In the genomic region with DNA sequence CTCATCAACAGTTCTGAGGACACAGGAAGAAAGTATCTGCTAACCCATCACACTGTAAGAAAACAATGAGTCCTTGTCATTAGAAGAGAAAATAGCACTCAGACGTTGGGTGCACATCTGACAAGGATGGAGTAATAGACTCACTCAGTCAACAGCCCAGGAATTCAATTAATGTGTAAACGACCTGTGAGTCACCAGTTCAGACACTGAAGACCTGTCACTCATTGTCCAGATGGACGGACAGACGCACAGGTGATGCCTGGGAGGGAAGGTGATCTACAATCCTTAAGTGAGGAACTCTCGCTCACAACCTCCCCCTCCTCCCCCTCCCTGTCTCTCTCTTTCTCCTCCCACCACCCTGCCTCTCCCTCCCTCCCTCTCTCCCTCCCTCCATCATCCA, we compare ENCODE assay signal across 21 mouse cellular contexts. TPM values are rescaled to one million over a fixed set of nuclear protein-coding genes. Genes with fewer than 3 reads are reported as not detected.
DNase-seq lines count a peak whose midpoint lies in the region; ATAC-seq lines count a peak whose summit lies in the region.
"Had no signal": no experiment of that assay in that cellular context is flagged by ENCODE, and none has a peak within 500 bp of the region (broad histone marks: within the 10 kb centered on the region; RNA-seq: fewer than 3 reads in every experiment).

No protein-coding gene starts in this region.

- H3K27ac ChIP-seq in kidney, embryonic 15.5 days = no peak overlapping the region
- H3K27ac ChIP-seq in lung, embryonic 16.5 days (ENCODE audit: low read length) = no peak overlapping the region
- no peak overlapping the region for H3K27ac ChIP-seq in intestine, embryonic 16.5 days (ENCODE audit: low read length)
- H3K27ac ChIP-seq: embryonic facial prominence, embryonic 10.5 days; forebrain, embryonic 12.5 days; heart, embryonic 13.5 days; hindbrain, postnatal 0 days; lung, embryonic 15.5 days; midbrain, embryonic 13.5 days; neural tube, embryonic 13.5 days had no signal

- ATAC-seq in kidney, embryonic 15.5 days (replicated peaks; ENCODE audit: low FRiP score) = 0 out of 2 replicates have a peak, but pooled peaks have one; percentile 46
- ATAC-seq in lung, embryonic 16.5 days (ENCODE audit: low read depth) = peak; percentile 41; the same call in 1 of the 2 replicates
- peak; percentile 47; the same call in 1 of the 2 replicates for ATAC-seq in intestine, embryonic 16.5 days
- ATAC-seq: hindbrain, postnatal 0 days; midbrain, embryonic 13.5 days had no signal

- no peak overlapping the region for H3K9ac ChIP-seq in kidney, embryonic 15.5 days
- H3K9ac ChIP-seq in lung, embryonic 16.5 days (ENCODE audit: low read length) = no peak overlapping the region
- H3K9ac ChIP-seq in intestine, embryonic 16.5 days (ENCODE audit: low read depth, low read length) = no peak overlapping the region
- H3K9ac ChIP-seq: forebrain, embryonic 12.5 days; heart, embryonic 13.5 days; lung, embryonic 15.5 days; midbrain, embryonic 13.5 days; neural tube, embryonic 13.5 days had no signal

- no peak overlapping the region for H3K4me3 ChIP-seq in kidney, embryonic 15.5 days (replicated peaks)
- H3K4me3 ChIP-seq in lung, embryonic 16.5 days (ENCODE audit: low read length) = no peak overlapping the region
- H3K4me3 ChIP-seq in intestine, embryonic 16.5 days (ENCODE audit: low read length) = no peak overlapping the region
- H3K4me3 ChIP-seq: embryonic facial prominence, embryonic 10.5 days; forebrain, embryonic 12.5 days; heart, embryonic 13.5 days; lung, embryonic 15.5 days; midbrain, embryonic 13.5 days; neural tube, embryonic 13.5 days had no signal

- no peaks in the 10 kb centered on the region for H3K27me3 ChIP-seq in kidney, embryonic 15.5 days
- H3K27me3 ChIP-seq in lung, embryonic 16.5 days (ENCODE audit: control insufficient read depth, insufficient read depth, low read depth, low read length) = no peaks in the 10 kb centered on the region
- no peaks in the 10 kb centered on the region for H3K27me3 ChIP-seq in intestine, embryonic 16.5 days (replicated peaks; ENCODE audit: control insufficient read depth, insufficient read depth, low read length)
- H3K27me3 ChIP-seq: CH12.LX; forebrain, embryonic 12.5 days; heart, embryonic 13.5 days; lung, embryonic 15.5 days; midbrain, embryonic 13.5 days; neural tube, embryonic 13.5 days had no signal

- H3K9me3 ChIP-seq in kidney, embryonic 15.5 days (replicated peaks) = no peaks in the 10 kb centered on the region
- peaks cover 3% of the 10 kb centered on the region; the same call in 1 of the 2 replicates for H3K9me3 ChIP-seq in lung, embryonic 16.5 days (ENCODE audit: control insufficient read depth, low read length)
- H3K9me3 ChIP-seq in intestine, embryonic 16.5 days (ENCODE audit: control insufficient read depth, low read length) = 0 out of 2 replicates have a peak, but pooled peaks cover 3% of the 10 kb centered on the region
- H3K9me3 ChIP-seq: embryonic facial prominence, embryonic 10.5 days; forebrain, embryonic 12.5 days; heart, embryonic 13.5 days; lung, embryonic 15.5 days; midbrain, embryonic 13.5 days; neural tube, embryonic 13.5 days had no signal

- peaks cover 14% of the 10 kb centered on the region for H3K4me1 ChIP-seq in kidney, embryonic 15.5 days
- H3K4me1 ChIP-seq in lung, embryonic 16.5 days (replicated peaks; ENCODE audit: control insufficient read depth, insufficient read depth, low read length) = peaks cover 4% of the 10 kb centered on the region
- H3K4me1 ChIP-seq in intestine, embryonic 16.5 days (ENCODE audit: control insufficient read depth, insufficient read depth, low read length) = peaks cover 8% of the 10 kb centered on the region
- H3K4me1 ChIP-seq: embryonic facial prominence, embryonic 10.5 days had no signal

- peaks cover 3% of the 10 kb centered on the region; the same call in 1 of the 2 replicates for H3K36me3 ChIP-seq in kidney, embryonic 15.5 days
- H3K36me3 ChIP-seq in lung, embryonic 16.5 days (ENCODE audit: control insufficient read depth, insufficient read depth, low read length) = no peaks in the 10 kb centered on the region
- H3K36me3 ChIP-seq in intestine, embryonic 16.5 days (ENCODE audit: control insufficient read depth, insufficient read depth, low read length) = 0 out of 2 replicates have a peak, but pooled peaks cover 3% of the 10 kb centered on the region
- H3K36me3 ChIP-seq: lung, embryonic 15.5 days; neural tube, embryonic 13.5 days had no signal

- 51% methylated on average over 5 of the region's 5 CpGs for WGBS in kidney, embryonic 15.5 days
- WGBS in lung, embryonic 16.5 days = 48% methylated on average over 5 of the region's 5 CpGs
- 47% methylated on average over 5 of the region's 5 CpGs for WGBS in intestine, embryonic 16.5 days

- no peak overlapping the region for H3K4me2 ChIP-seq in kidney, embryonic 15.5 days
- H3K4me2 ChIP-seq in lung, embryonic 16.5 days (ENCODE audit: low read depth, low read length) = no peak overlapping the region
- no peak overlapping the region for H3K4me2 ChIP-seq in intestine, embryonic 16.5 days (ENCODE audit: low read depth, low read length)
- H3K4me2 ChIP-seq: forebrain, embryonic 12.5 days; heart, embryonic 13.5 days; lung, embryonic 15.5 days; midbrain, embryonic 13.5 days; neural tube, embryonic 13.5 days had no signal

- no peak for DNase-seq in kidney, adult 11 months
- no peak for DNase-seq in lung, postnatal 14 days
- DNase-seq in yolk sac, embryonic 10.5 days (ENCODE audit: low spot score) = peak; percentile 81
- no peak for DNase-seq in layer of hippocampus, adult 8-10 months (ENCODE audit: low spot score in 2 of 2)
- DNase-seq in layer of hippocampus, postnatal 36 days = no peak
- DNase-seq: adrenal gland, adult 8-10 months; cerebellum, adult 9-10 months; heart, adult 18-20 months; heart, postnatal 36 days; thymus, adult 2 months had no signal

RNA-seq across cellular contexts. Expression of a gene that starts 12.2 kb away (rescaled TPM):
- polyA plus RNA-seq in kidney, embryonic 15.5 days (2015; fragmentation: Nextera tagmentation; extraction: Ambion mirVana) = 6.6 and 7.1 TPM in 2 replicates
- 8.4 and 9.5 TPM in 2 replicates for polyA plus RNA-seq in lung, embryonic 16.5 days (2015; fragmentation: Nextera tagmentation; extraction: Ambion mirVana)
- polyA plus RNA-seq in intestine, embryonic 16.5 days (2015; fragmentation: Nextera tagmentation; extraction: Ambion mirVana) = 4.7 and 6.1 TPM in 2 replicates
- total RNA-seq in layer of hippocampus, adult 8-10 months (2022) = 1 to 10 TPM; 7.0 to 9.7 (median 9.4) TPM
- total RNA-seq in layer of hippocampus, postnatal 36 days (2021) = 1 to 10 TPM; 5.2 to 9.6 TPM

RNA-seq across cellular contexts. Expression of a gene that starts 21.8 kb away (rescaled TPM):
- polyA plus RNA-seq in kidney, embryonic 15.5 days (2015; fragmentation: Nextera tagmentation; extraction: Ambion mirVana) = 127 and 128 TPM in 2 replicates
- 113 and 120 TPM in 2 replicates for polyA plus RNA-seq in lung, embryonic 16.5 days (2015; fragmentation: Nextera tagmentation; extraction: Ambion mirVana)
- polyA plus RNA-seq in intestine, embryonic 16.5 days (2015; fragmentation: Nextera tagmentation; extraction: Ambion mirVana) = 65.6 and 70.2 TPM in 2 replicates
- 100 to 1,000 TPM in 2 of 4 experiments, 10 to 100 TPM in 2; 96.6 to 114 (median 101) TPM for total RNA-seq in layer of hippocampus, adult 8-10 months (2022)
- 10 to 100 TPM; 95.1 to 97.3 TPM for total RNA-seq in layer of hippocampus, postnatal 36 days (2021)
